Mouse (Mus musculus) forebrain, embryonic 12.5 days (tissue): ENCODE measurements around the gene Gm11168. TPM values are rescaled to one million over a fixed set of nuclear protein-coding genes. Genes with fewer than 3 reads are reported as not detected.
"Not testable (repeated sequence)": the region's sequence is repeated elsewhere in the genome, so short reads cannot be mapped to it uniquely, and the experiment has no call there.

Experiments
- ATAC-seq: fragments of 200-750 bp; cut with Nextera tagmentation; 2 replicates; pipeline ENCODE4 v1.8.0; 2017; ENCODE audit warnings: moderate TSS enrichment; ENCODE audit not compliant: low FRiP score
- H3K27ac ChIP-seq: fragments of 300-500 bp; sonication (generic); 2 replicates; pipeline ENCODE4 v1.5.1; 2016; ENCODE audit warnings: mild to moderate bottlenecking
- H3K27me3 ChIP-seq: fragments of 300-500 bp; sonication (generic); 2 replicates; pipeline ENCODE4 v1.6.1; 2016; ENCODE audit warnings: mild to moderate bottlenecking
- H3K36me3 ChIP-seq: fragments of 300-500 bp; sonication (generic); replicated peaks from 2 replicates; pipeline ENCODE4 v1.6.1; 2016; ENCODE audit warnings: mild to moderate bottlenecking
- H3K4me1 ChIP-seq: fragments of 300-500 bp; sonication (generic); 2 replicates; pipeline ENCODE4 v1.6.1; 2016
- H3K4me2 ChIP-seq: fragments of 300-500 bp; sonication (generic); 2 replicates; pipeline ENCODE4 v1.6.1; 2016; ENCODE audit warnings: mild to moderate bottlenecking, moderate library complexity
- H3K4me3 ChIP-seq: fragments of 300-500 bp; sonication (generic); replicated peaks from 2 replicates; pipeline ENCODE4 v1.5.1; 2016; ENCODE audit warnings: mild to moderate bottlenecking
- H3K9ac ChIP-seq: fragments of 300-500 bp; sonication (generic); 2 replicates; pipeline ENCODE4 v1.6.1; 2016; ENCODE audit warnings: mild to moderate bottlenecking
- H3K9me3 ChIP-seq: fragments of 300-500 bp; sonication (generic); 2 replicates; pipeline ENCODE4 v1.6.1; 2016
- WGBS: fragments of 180-500 bp; shearing (Covaris S2); methylation state at CpG from one replicate; pipeline ENCODE4 v1.1.7; 2016; 5-methylcytosine and 5-hydroxymethylcytosine counted together
- polyA plus RNA-seq: library from polyadenylated mRNA; unstranded; fragments of >200 nt; fragmentation: Nextera tagmentation; extraction: Ambion mirVana; gene quantifications from 2 replicates; pipeline ENCODE4 v1.2.1, GENCODE M21; 2016

Gm11168 gene
- polyA plus RNA-seq: not detected in 2 replicates

GRCm38 (mm10) chr9:3002794-3003396, at the start of gene Gm11168:
Gene Gm11168, plus strand, starts transcription at chr9:3003346.
- H3K9me3 ChIP-seq, H3K27ac ChIP-seq, H3K27me3 ChIP-seq, H3K9ac ChIP-seq, H3K4me1 ChIP-seq, H3K4me2 ChIP-seq, ATAC-seq, H3K36me3 ChIP-seq, H3K4me3 ChIP-seq: not testable (repeated sequence)
- WGBS: 77% methylated on average over 6 of the region's 14 CpGs

GRCm38 (mm10) chr9:3000445-3000972, 2.6 kb upstream of the Gm11168 start, which contains the start of gene Gm10722:
Gene Gm10722, plus strand, starts transcription at chr9:3000922.
- 74% methylated on average over 12 of the region's 12 CpGs for WGBS
- not testable (repeated sequence) for H3K4me2 ChIP-seq, H3K4me1 ChIP-seq, H3K27ac ChIP-seq, ATAC-seq, H3K4me3 ChIP-seq, H3K36me3 ChIP-seq, H3K9ac ChIP-seq, H3K27me3 ChIP-seq, H3K9me3 ChIP-seq

GRCm38 (mm10) chr9:3001006-3001405, 2.1 kb upstream of the Gm11168 start:
- H3K9ac ChIP-seq, ATAC-seq, H3K27ac ChIP-seq, H3K27me3 ChIP-seq, H3K9me3 ChIP-seq, H3K4me3 ChIP-seq, H3K4me1 ChIP-seq, H3K4me2 ChIP-seq, H3K36me3 ChIP-seq: not testable (repeated sequence)
- 65% methylated on average over 8 of the region's 8 CpGs for WGBS

GRCm38 (mm10) chr9:3001948-3002659, 1.0 kb upstream of the Gm11168 start:
- H3K27me3 ChIP-seq, H3K4me1 ChIP-seq, H3K4me3 ChIP-seq, H3K9ac ChIP-seq, H3K27ac ChIP-seq, H3K36me3 ChIP-seq, H3K4me2 ChIP-seq, H3K9me3 ChIP-seq: not testable (repeated sequence)
- ATAC-seq: peak; percentile 90
- WGBS: 69% methylated on average over 9 of the region's 11 CpGs

GRCm38 (mm10) chr9:3006179-3006578, 3.0 kb downstream of the Gm11168 start:
- H3K9me3 ChIP-seq, H3K27ac ChIP-seq, H3K4me2 ChIP-seq, ATAC-seq, H3K27me3 ChIP-seq, H3K9ac ChIP-seq, H3K4me1 ChIP-seq, H3K4me3 ChIP-seq, H3K36me3 ChIP-seq: not testable (repeated sequence)
- 83% methylated on average over 1 of the region's 5 CpGs for WGBS

- peak; percentile 71 for ATAC-seq
- H3K27ac ChIP-seq, H3K36me3 ChIP-seq, H3K9ac ChIP-seq, H3K4me2 ChIP-seq, H3K4me1 ChIP-seq, H3K4me3 ChIP-seq, H3K9me3 ChIP-seq, H3K27me3 ChIP-seq: not testable (repeated sequence)
- 73% methylated on average over 8 of the region's 8 CpGs for WGBS
These were observed 3.5 kb downstream of the Gm11168 start for GRCm38 (mm10) chr9:3006636-3007035.

GRCm38 (mm10) chr9:3007272-3007671, 4.1 kb downstream of the Gm11168 start:
- H3K9ac ChIP-seq, H3K4me3 ChIP-seq, H3K27me3 ChIP-seq, H3K4me1 ChIP-seq, H3K27ac ChIP-seq, H3K9me3 ChIP-seq, ATAC-seq, H3K4me2 ChIP-seq, H3K36me3 ChIP-seq: not testable (repeated sequence)
- WGBS: 77% methylated on average over 8 of the region's 9 CpGs

GRCm38 (mm10) chr9:3009331-3009730, 6.2 kb downstream of the Gm11168 start:
- not testable (repeated sequence) for H3K9ac ChIP-seq, H3K27me3 ChIP-seq, H3K27ac ChIP-seq, H3K36me3 ChIP-seq, H3K4me2 ChIP-seq, H3K9me3 ChIP-seq, H3K4me3 ChIP-seq, H3K4me1 ChIP-seq
- no CpG with 5 or more reads among the region's 5 CpGs for WGBS
- ATAC-seq: peak; percentile 45; the same call in 1 of the 2 replicates

- not testable (repeated sequence) for H3K9ac ChIP-seq
These were observed 9.0 kb downstream of the Gm11168 start for GRCm38 (mm10) chr9:3012054-3012621.

GRCm38 (mm10) chr9:3012733-3013279, 9.7 kb downstream of the Gm11168 start, which contains the start of gene Gm10721:
Gene Gm10721, plus strand, starts transcription at chr9:3013140.
- H3K36me3 ChIP-seq, H3K27me3 ChIP-seq, H3K9me3 ChIP-seq, H3K9ac ChIP-seq, H3K4me2 ChIP-seq, H3K4me3 ChIP-seq, H3K27ac ChIP-seq, H3K4me1 ChIP-seq: not testable (repeated sequence)
- no CpG with 5 or more reads among the region's 11 CpGs for WGBS
- ATAC-seq: peak; percentile 59

More at GRCm38 (mm10) chr9:3012054-3012621, 9.0 kb downstream of the Gm11168 start:
- H3K4me3 ChIP-seq, H3K27ac ChIP-seq, ATAC-seq, H3K9me3 ChIP-seq, H3K4me1 ChIP-seq, H3K36me3 ChIP-seq, H3K4me2 ChIP-seq, H3K27me3 ChIP-seq: not testable (repeated sequence)
- 89% methylated on average over 3 of the region's 7 CpGs for WGBS

GRCm38 (mm10) chr9:3015354-3015753, 12.2 kb downstream of the Gm11168 start, which contains the start of gene Gm10720:
Gene Gm10720, plus strand, starts transcription at chr9:3015654.
- H3K4me1 ChIP-seq, H3K4me3 ChIP-seq, H3K9me3 ChIP-seq, H3K27me3 ChIP-seq, H3K4me2 ChIP-seq, H3K27ac ChIP-seq, H3K36me3 ChIP-seq, ATAC-seq, H3K9ac ChIP-seq: not testable (repeated sequence)
- 71% methylated on average over 5 of the region's 9 CpGs for WGBS

- H3K4me3 ChIP-seq, H3K4me1 ChIP-seq, H3K4me2 ChIP-seq, H3K36me3 ChIP-seq, H3K9ac ChIP-seq, ATAC-seq, H3K27me3 ChIP-seq, H3K9me3 ChIP-seq, H3K27ac ChIP-seq: not testable (repeated sequence)
- WGBS: 74% methylated on average over 6 of the region's 6 CpGs
These were observed 12.8 kb downstream of the Gm11168 start for GRCm38 (mm10) chr9:3015896-3016295.
